Mouse (Mus musculus): ENCODE data around the gene Clgn.

DNA sequence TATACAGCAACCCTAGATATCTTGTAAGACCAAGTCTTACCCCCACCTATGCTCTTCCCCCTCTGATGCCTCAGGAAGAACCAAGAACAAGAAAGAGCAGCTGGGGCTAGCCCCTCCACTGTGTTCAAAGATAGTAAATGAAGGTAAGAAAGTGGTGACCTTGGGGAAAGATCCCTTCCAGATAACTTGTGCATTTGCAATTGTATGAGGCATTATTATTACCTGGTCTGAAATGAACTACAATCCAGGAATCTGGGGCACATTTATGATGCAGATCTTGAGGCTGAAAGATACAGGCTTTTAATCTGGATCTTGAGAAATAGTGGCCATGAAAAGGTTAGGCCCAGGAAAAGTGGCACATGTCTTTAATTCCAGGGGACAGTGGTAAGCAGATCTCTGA, 12.4 kb upstream of the Clgn start:
- no peak for TF ChIP-seq CTCF (IDR thresholded peaks at IDR 0.05; ENCODE audit: borderline replicate concordance, control insufficient read depth, extremely low read depth, insufficient read depth, low read length, poor library complexity)
- no peak for TF ChIP-seq POLR2A (IDR thresholded peaks at IDR 0.05; ENCODE audit: control insufficient read depth, extremely low read depth, insufficient read depth, low read length, poor library complexity)

All from thymus, adult 2 months (tissue).